Mouse (Mus musculus): Measurements from ENCODE around the gene Rsu1. TPM values are rescaled to one million over a fixed set of nuclear protein-coding genes. Genes with fewer than 3 reads are reported as not detected.

Gene Rsu1
- polyA plus RNA-seq (2015; fragmentation: Illumina TruSeq; extraction: RNeasy Lipid Tissue Mini Kit (QIAGEN cat#74804); ENCODE audit: low read depth, low replicate concordance): 33.9 TPM

GRCm38 (mm10) chr2:13271165-13271957, at the start of gene Rsu1:
Rsu1 (minus strand) TSS chr2:13271415.

Other genes starting within 250 kb of the Rsu1 start
- gene Cubn, start 220.4 kb upstream of the Rsu1 start, polyA plus RNA-seq (2015; fragmentation: Illumina TruSeq; extraction: RNeasy Lipid Tissue Mini Kit (QIAGEN cat#74804); ENCODE audit: low read depth, low replicate concordance): 0.30 TPM